Mouse (Mus musculus) liver, embryonic 14.5 days (tissue): ENCODE measurements around the gene Clmn. TPM values are rescaled to one million over a fixed set of nuclear protein-coding genes. Genes with fewer than 3 reads are reported as not detected.

Experiments
- ATAC-seq: fragments of 200-750 bp; cut with Nextera tagmentation; 2 replicates; pipeline ENCODE4 v1.8.0; 2017; ENCODE audit warnings: moderate number of reproducible peaks, mild to moderate bottlenecking, moderate library complexity; ENCODE audit not compliant: insufficient read depth
- DNase-seq, 3 experiments: peaks; one replicate each; pipeline ENCODE4 v3.0.0-alpha.2; 2012 to 2013; ENCODE audit warnings: low read depth in 3 of 3, low spot score in 3 of 3
- H3K27ac ChIP-seq: fragments of 300-500 bp; sonication (generic); 2 replicates; pipeline ENCODE4 v1.5.1; 2014; ENCODE audit warnings: moderate library complexity, mild to moderate bottlenecking, control low read depth, inconsistent platforms
- H3K27me3 ChIP-seq: fragments of 300-500 bp; sonication (generic); 2 replicates; pipeline ENCODE4 v1.6.1; 2014; ENCODE audit warnings: mild to moderate bottlenecking, low read length, moderate library complexity; ENCODE audit not compliant: control insufficient read depth, insufficient read depth
- H3K36me3 ChIP-seq: fragments of 300-500 bp; sonication (generic); replicated peaks from 2 replicates; pipeline ENCODE4 v1.6.1; 2014; ENCODE audit warnings: low read depth; ENCODE audit not compliant: control insufficient read depth, insufficient read depth
- H3K4me1 ChIP-seq, 2 experiments: fragments of 200-500 bp in 1 of 2; fragments of 300-500 bp in 1 of 2; sonication (generic) in 1 of 2; replicated peaks; 2 replicates each; pipeline ENCODE4 v1.6.1; 2012 to 2014; ENCODE audit warnings: antibody characterized with exemption in 1 of 2, inconsistent platforms in 1 of 2, low read length in 1 of 2; ENCODE audit not compliant: control insufficient read depth in 2 of 2, insufficient read depth in 2 of 2
- H3K4me2 ChIP-seq: fragments of 300-500 bp; sonication (generic); 2 replicates; pipeline ENCODE4 v1.6.1; 2014; ENCODE audit warnings: low read depth, mild to moderate bottlenecking, control low read depth, moderate library complexity
- H3K4me3 ChIP-seq, 2 experiments: fragments of 200-500 bp in 1 of 2; fragments of 300-500 bp in 1 of 2; sonication (generic) in 1 of 2; 2 replicates each; pipeline ENCODE4 v1.5.1; 2012 to 2014; ENCODE audit warnings: low read depth in 2 of 2, low read length in 2 of 2, mild to moderate bottlenecking in 2 of 2, control low read depth in 1 of 2, inconsistent platforms in 1 of 2, moderate library complexity in 1 of 2; ENCODE audit not compliant: insufficient read depth in 1 of 2
- H3K9ac ChIP-seq: fragments of 300-500 bp; sonication (generic); replicated peaks from 2 replicates; pipeline ENCODE4 v1.6.1; 2014; ENCODE audit warnings: mild to moderate bottlenecking, control low read depth, moderate library complexity
- H3K9me3 ChIP-seq: fragments of 300-500 bp; sonication (generic); 2 replicates; pipeline ENCODE4 v1.6.1; 2016; ENCODE audit warnings: low read length, mixed read lengths; ENCODE audit not compliant: control insufficient read depth
- CTCF ChIP-seq: IDR thresholded peaks from 2 replicates; pipeline ENCODE4 v1.5.1; 2016; ENCODE audit warnings: antibody characterized with exemption, low read depth, control low read depth
- EP300 ChIP-seq: IDR thresholded peaks from 2 replicates; pipeline ENCODE4 v1.6.1; 2016; ENCODE audit warnings: antibody characterized with exemption, low read depth
- WGBS: fragments of 180-500 bp; shearing (Covaris S2); extraction: QIAGEN DNeasy Blood & Tissue Kit; methylation state at CpG from one replicate; pipeline ENCODE4 v1.1.7; 2014; ENCODE audit not compliant: insufficient replicate concordance; 5-methylcytosine and 5-hydroxymethylcytosine counted together
- polyA plus RNA-seq, 2 experiments: library from polyadenylated mRNA; depleted of rRNA in 1 of 2; stranded (reverse) in 1 of 2; unstranded in 1 of 2; fragments of >200 nt; fragmentation: Nextera tagmentation in 1 of 2; extraction: Ambion mirVana in 1 of 2; gene quantifications; 2 replicates each; pipeline versions ENCODE4 v1.2.1 to v1.2.3; 2012 to 2014

Gene Clmn
- polyA plus RNA-seq, 2 experiments: 0.32 to 0.33 TPM

GRCm38 (mm10) chr12:104838462-104838861, 26.4 kb downstream of the Clmn start:
- H3K27me3 ChIP-seq: no peaks in the 10 kb centered on the region
- DNase-seq (no peak), ATAC-seq (no peak)
- H3K27ac ChIP-seq: no peak overlapping the region
- H3K4me1 ChIP-seq: no peaks in the 10 kb centered on the region
- H3K9ac ChIP-seq: no peak overlapping the region
- H3K4me2 ChIP-seq: no peak overlapping the region
- H3K4me3 ChIP-seq: no peak overlapping the region
- H3K9me3 ChIP-seq: no peaks in the 10 kb centered on the region
- no peaks in the 10 kb centered on the region for H3K36me3 ChIP-seq
- TF ChIP-seq CTCF: no peak
- no peak for TF ChIP-seq EP300

- no peaks in the 10 kb centered on the region for H3K9me3 ChIP-seq
- DNase-seq (no peak), ATAC-seq (peak; percentile 64; the same call in 1 of the 2 replicates)
- 45% methylated on average over 13 of the region's 13 CpGs for WGBS
- no peak for TF ChIP-seq CTCF
- no peak for TF ChIP-seq EP300
- H3K4me1 ChIP-seq: no peaks in the 10 kb centered on the region
- no peak overlapping the region for H3K27ac ChIP-seq
- no peaks in the 10 kb centered on the region for H3K27me3 ChIP-seq
- H3K4me3 ChIP-seq: no peak overlapping the region
- H3K36me3 ChIP-seq: no peaks in the 10 kb centered on the region
- H3K4me2 ChIP-seq: no peak overlapping the region
- no peak overlapping the region for H3K9ac ChIP-seq
Observed at GRCm38 (mm10) chr12:104837957-104838401, 26.9 kb downstream of the Clmn start.

- H3K4me1 ChIP-seq: no peaks in the 10 kb centered on the region
- no peaks in the 10 kb centered on the region for H3K9me3 ChIP-seq
- no peak overlapping the region for H3K4me2 ChIP-seq
- H3K27ac ChIP-seq: no peak overlapping the region
- ATAC-seq (no peak), DNase-seq (no peak)
- TF ChIP-seq CTCF (0 out of 2 replicates have a peak, but pooled peaks have one; percentile 4), EP300 (no peak)
- no peaks in the 10 kb centered on the region for H3K36me3 ChIP-seq
- H3K9ac ChIP-seq: no peak overlapping the region
- 54% methylated on average over 2 of the region's 2 CpGs for WGBS
- H3K4me3 ChIP-seq: no peak overlapping the region
- H3K27me3 ChIP-seq: no peaks in the 10 kb centered on the region
Observed at GRCm38 (mm10) chr12:104837111-104837837, 27.6 kb downstream of the Clmn start.

- Histone ChIP-seq H3K9ac (no peak overlapping the region), H3K4me3 (no peak overlapping the region), H3K4me1 (no peaks in the 10 kb centered on the region), H3K27me3 (no peaks in the 10 kb centered on the region), H3K36me3 (no peaks in the 10 kb centered on the region), H3K4me2 (no peak overlapping the region), H3K9me3 (no peaks in the 10 kb centered on the region), H3K27ac (no peak overlapping the region)
- DNase-seq (no peak), ATAC-seq (no peak)
- WGBS: 60% methylated on average over 6 of the region's 6 CpGs
- TF ChIP-seq CTCF (no peak), EP300 (no peak)
Observed at GRCm38 (mm10) chr12:104836230-104836629, 28.6 kb downstream of the Clmn start.

GRCm38 (mm10) chr12:104835369-104836094, 29.3 kb downstream of the Clmn start:
- H3K4me1 ChIP-seq: no peaks in the 10 kb centered on the region
- H3K4me3 ChIP-seq: no peak overlapping the region
- H3K27ac ChIP-seq: no peak overlapping the region
- H3K27me3 ChIP-seq: no peaks in the 10 kb centered on the region
- WGBS: 70% methylated on average over 19 of the region's 19 CpGs
- no peaks in the 10 kb centered on the region for H3K9me3 ChIP-seq
- H3K9ac ChIP-seq: no peak overlapping the region
- no peak overlapping the region for H3K4me2 ChIP-seq
- no peak for DNase-seq
- no peak for TF ChIP-seq EP300
- no peak for TF ChIP-seq CTCF
- H3K36me3 ChIP-seq: no peaks in the 10 kb centered on the region
- no peak for ATAC-seq
